In the genomic region with DNA sequence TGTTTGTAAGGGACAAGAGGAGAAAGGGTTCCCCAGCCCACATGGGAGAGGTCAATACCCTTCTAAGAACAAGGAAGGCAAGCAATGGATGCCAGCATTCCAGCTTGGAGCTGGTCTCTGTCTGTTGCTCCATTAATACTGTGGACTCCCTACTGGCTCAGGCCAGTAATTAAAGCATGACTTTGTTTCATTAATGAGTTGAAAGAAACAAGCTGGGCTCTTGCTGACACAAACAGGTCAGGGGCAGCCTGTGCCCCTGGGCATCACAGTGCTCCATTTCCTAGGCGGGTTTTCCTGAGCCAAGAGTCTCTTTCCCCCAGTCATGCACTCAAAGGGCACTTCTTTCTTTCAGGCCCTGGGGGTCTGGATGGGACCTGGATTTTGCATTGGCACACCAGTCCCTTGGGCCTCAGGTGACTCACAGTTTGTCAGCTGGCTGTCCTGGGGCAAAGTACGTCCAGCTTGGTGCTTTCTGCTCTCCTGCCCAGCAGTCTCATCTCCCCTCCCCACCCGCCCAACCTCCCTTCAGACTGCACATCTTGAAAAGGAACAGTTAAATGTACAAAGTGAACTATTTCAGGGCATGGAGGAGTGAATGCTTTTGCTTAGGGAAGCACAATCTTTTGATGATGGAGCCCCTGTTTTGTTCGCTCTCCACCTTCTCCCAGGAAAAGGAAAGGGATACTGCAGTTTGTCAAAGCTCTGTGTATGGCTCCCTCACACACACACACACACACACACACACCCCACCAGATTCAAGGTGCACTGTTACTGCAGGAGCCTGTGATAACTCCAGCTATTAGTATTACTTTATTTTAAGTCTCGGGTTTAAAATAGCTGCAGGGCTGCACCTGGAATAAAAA, we compare ENCODE assay signal across 14 mouse cellular contexts.
DNase-seq lines count a peak whose midpoint lies in the region; ATAC-seq and TF ChIP-seq lines count a peak whose summit lies in the region.
"Had no signal": no experiment of that assay in that cellular context is flagged by ENCODE, and none has a peak within 500 bp of the region (broad histone marks: within the 10 kb centered on the region; RNA-seq: fewer than 3 reads in every experiment).

No protein-coding gene starts in this region.

- peak; percentile 20; the same call in 1 of the 2 replicates for ATAC-seq in forebrain, embryonic 16.5 days
- no peak for ATAC-seq in forebrain, embryonic 12.5 days (ENCODE audit: low FRiP score)
- no peak for ATAC-seq in midbrain, embryonic 13.5 days
- no peak for ATAC-seq in midbrain, embryonic 11.5 days (ENCODE audit: low FRiP score)
- ATAC-seq in lung, postnatal 0 days, result no peak

- no peak for DNase-seq in midbrain, embryonic 11.5 days (ENCODE audit: low spot score, missing footprints)
- peak; percentile 39 for DNase-seq in kidney, adult 9 months
- DNase-seq in retina, postnatal 1 day, result peak; percentile 70
- no peak for DNase-seq in thymus, postnatal 0 days (ENCODE audit: low spot score)
- DNase-seq in lung, postnatal 0 days (ENCODE audit: low spot score), result no peak
- DNase-seq: heart, adult 18-20 months; thymus, postnatal 25 days had no signal

- no peak for TF ChIP-seq EP300 in lung, postnatal 0 days (IDR thresholded peaks at IDR 0.05)

- H3K36me3 ChIP-seq in forebrain, embryonic 16.5 days (ENCODE audit: control insufficient read depth, insufficient read depth), result no peaks in the 10 kb centered on the region
- H3K36me3 ChIP-seq in forebrain, embryonic 12.5 days (replicated peaks), result no peaks in the 10 kb centered on the region
- no peaks in the 10 kb centered on the region for H3K36me3 ChIP-seq in midbrain, embryonic 13.5 days
- no peaks in the 10 kb centered on the region for H3K36me3 ChIP-seq in midbrain, embryonic 11.5 days (ENCODE audit: control insufficient read depth, insufficient read depth, low read length)
- no peaks in the 10 kb centered on the region for H3K36me3 ChIP-seq in lung, postnatal 0 days (ENCODE audit: insufficient read depth, low read length)
- H3K36me3 ChIP-seq: embryonic facial prominence, embryonic 15.5 days; limb, embryonic 15.5 days; lung, embryonic 15.5 days had no signal

- no peak for TF ChIP-seq CTCF in lung, postnatal 0 days (IDR thresholded peaks at IDR 0.05)

- H3K4me3 ChIP-seq in forebrain, embryonic 16.5 days (replicated peaks; ENCODE audit: low read length), result no peak overlapping the region
- no peak overlapping the region for H3K4me3 ChIP-seq in forebrain, embryonic 12.5 days (replicated peaks)
- no peak overlapping the region for H3K4me3 ChIP-seq in midbrain, embryonic 13.5 days (replicated peaks)
- H3K4me3 ChIP-seq in midbrain, embryonic 11.5 days (ENCODE audit: low read depth, low read length), result no peak overlapping the region
- no peak overlapping the region for H3K4me3 ChIP-seq in lung, postnatal 0 days (ENCODE audit: low read depth, low read length)
- H3K4me3 ChIP-seq: embryonic facial prominence, embryonic 15.5 days; left cerebral cortex, adult 2 months; limb, embryonic 15.5 days; lung, embryonic 15.5 days had no signal

- H3K4me1 ChIP-seq in forebrain, embryonic 16.5 days (replicated peaks; ENCODE audit: control insufficient read depth, insufficient read depth, low read length), result no peaks in the 10 kb centered on the region; the same call in 1 of the 2 replicates
- peaks cover 4% of the 10 kb centered on the region; the same call in 1 of the 2 replicates for H3K4me1 ChIP-seq in forebrain, embryonic 12.5 days
- H3K4me1 ChIP-seq in midbrain, embryonic 13.5 days (replicated peaks), result peaks cover 11% of the 10 kb centered on the region
- no peaks in the 10 kb centered on the region for H3K4me1 ChIP-seq in midbrain, embryonic 11.5 days (ENCODE audit: control insufficient read depth, insufficient read depth, low read length)
- no peaks in the 10 kb centered on the region for H3K4me1 ChIP-seq in lung, postnatal 0 days (ENCODE audit: insufficient read depth, low read depth, low read length)
- H3K4me1 ChIP-seq: embryonic facial prominence, embryonic 15.5 days; limb, embryonic 15.5 days; lung, embryonic 15.5 days had no signal

- H3K27ac ChIP-seq in forebrain, embryonic 16.5 days (ENCODE audit: low read length), result peak overlapping the region; percentile 41; the same call in 1 of the 2 replicates
- H3K27ac ChIP-seq in forebrain, embryonic 12.5 days, result no peak overlapping the region
- peak overlapping the region; percentile 4; the same call in 1 of the 2 replicates for H3K27ac ChIP-seq in midbrain, embryonic 13.5 days
- H3K27ac ChIP-seq in midbrain, embryonic 11.5 days (ENCODE audit: low read depth, low read length), result no peak overlapping the region
- no peak overlapping the region for H3K27ac ChIP-seq in lung, postnatal 0 days (ENCODE audit: low read length)
- H3K27ac ChIP-seq: embryonic facial prominence, embryonic 15.5 days; limb, embryonic 15.5 days; lung, embryonic 15.5 days had no signal

- H3K27me3 ChIP-seq in forebrain, embryonic 16.5 days (replicated peaks; ENCODE audit: control insufficient read depth, insufficient read depth, low read length), result no peaks in the 10 kb centered on the region
- H3K27me3 ChIP-seq in forebrain, embryonic 12.5 days, result no peaks in the 10 kb centered on the region
- H3K27me3 ChIP-seq in midbrain, embryonic 13.5 days, result no peaks in the 10 kb centered on the region
- H3K27me3 ChIP-seq in midbrain, embryonic 11.5 days (ENCODE audit: control insufficient read depth, insufficient read depth, low read length), result no peaks in the 10 kb centered on the region
- H3K27me3 ChIP-seq in lung, postnatal 0 days (replicated peaks; ENCODE audit: insufficient read depth, low read length), result no peaks in the 10 kb centered on the region
- H3K27me3 ChIP-seq: embryonic facial prominence, embryonic 15.5 days; limb, embryonic 15.5 days; lung, embryonic 15.5 days had no signal

- WGBS in forebrain, embryonic 16.5 days, result 76% methylated on average over 5 of the region's 5 CpGs
- WGBS in forebrain, embryonic 12.5 days, result 77% methylated on average over 5 of the region's 5 CpGs
- WGBS in midbrain, embryonic 13.5 days, result 76% methylated on average over 5 of the region's 5 CpGs
- WGBS in midbrain, embryonic 11.5 days, result 82% methylated on average over 5 of the region's 5 CpGs
- 87% methylated on average over 5 of the region's 5 CpGs for WGBS in lung, postnatal 0 days

- H3K9me3 ChIP-seq in forebrain, embryonic 16.5 days (ENCODE audit: control insufficient read depth, low read length), result no peaks in the 10 kb centered on the region
- no peaks in the 10 kb centered on the region for H3K9me3 ChIP-seq in forebrain, embryonic 12.5 days
- no peaks in the 10 kb centered on the region for H3K9me3 ChIP-seq in midbrain, embryonic 13.5 days
- no peaks in the 10 kb centered on the region for H3K9me3 ChIP-seq in midbrain, embryonic 11.5 days (ENCODE audit: control insufficient read depth, low read length)
- no peaks in the 10 kb centered on the region for H3K9me3 ChIP-seq in lung, postnatal 0 days (ENCODE audit: low read length)
- H3K9me3 ChIP-seq: embryonic facial prominence, embryonic 15.5 days; limb, embryonic 15.5 days; lung, embryonic 15.5 days had no signal

- no peak overlapping the region for H3K4me2 ChIP-seq in forebrain, embryonic 16.5 days (ENCODE audit: low read length)
- H3K4me2 ChIP-seq in forebrain, embryonic 12.5 days, result no peak overlapping the region
- no peak overlapping the region for H3K4me2 ChIP-seq in midbrain, embryonic 13.5 days (replicated peaks)
- H3K4me2 ChIP-seq in midbrain, embryonic 11.5 days, result no peak overlapping the region
- H3K4me2 ChIP-seq in lung, postnatal 0 days (replicated peaks; ENCODE audit: low read depth, low read length), result no peak overlapping the region
- H3K4me2 ChIP-seq: embryonic facial prominence, embryonic 15.5 days; limb, embryonic 15.5 days; lung, embryonic 15.5 days had no signal

- H3K9ac ChIP-seq in forebrain, embryonic 16.5 days (replicated peaks; ENCODE audit: low read depth, low read length), result no peak overlapping the region
- no peak overlapping the region for H3K9ac ChIP-seq in forebrain, embryonic 12.5 days
- H3K9ac ChIP-seq in midbrain, embryonic 13.5 days (replicated peaks), result no peak overlapping the region
- H3K9ac ChIP-seq in midbrain, embryonic 11.5 days (ENCODE audit: low read length), result no peak overlapping the region
- H3K9ac ChIP-seq in lung, postnatal 0 days (replicated peaks; ENCODE audit: low read depth), result no peak overlapping the region
- H3K9ac ChIP-seq: embryonic facial prominence, embryonic 15.5 days; limb, embryonic 15.5 days; lung, embryonic 15.5 days had no signal

Comparison
In these comparisons a context has a peak if more than half of its experiments do, and no peak if none do; other contexts are left out.
1. H3K27ac ChIP-seq: peak in forebrain, embryonic 16.5 days (single experiment) and midbrain, embryonic 13.5 days (single experiment); none in forebrain, embryonic 12.5 days (single experiment), midbrain, embryonic 11.5 days (single experiment) and lung, postnatal 0 days (single experiment).
2. DNase-seq: peak in kidney, adult 9 months (single experiment) and retina, postnatal 1 day (single experiment); none in midbrain, embryonic 11.5 days (single experiment), thymus, postnatal 0 days (single experiment) and lung, postnatal 0 days (single experiment).